Mouse (Mus musculus) kidney, postnatal 14 days (tissue): ENCODE data around the gene Med18.
"Not testable (repeated sequence)": the region's sequence is repeated elsewhere in the genome, so short reads cannot be mapped to it uniquely, and the experiment has no call there.

ENCODE experiments used
- DNase-seq: peaks from one replicate; pipeline ENCODE4 v3.0.0; 2022; ENCODE audit warnings: mixed read lengths

The Med18 gene

GRCm38 (mm10) chr4:132415966-132416365, 47.8 kb downstream of the Med18 start:
- DNase-seq, result peak; percentile 59

GRCm38 (mm10) chr4:132413257-132413656, 50.5 kb downstream of the Med18 start:
- not testable (repeated sequence) for DNase-seq

DNA sequence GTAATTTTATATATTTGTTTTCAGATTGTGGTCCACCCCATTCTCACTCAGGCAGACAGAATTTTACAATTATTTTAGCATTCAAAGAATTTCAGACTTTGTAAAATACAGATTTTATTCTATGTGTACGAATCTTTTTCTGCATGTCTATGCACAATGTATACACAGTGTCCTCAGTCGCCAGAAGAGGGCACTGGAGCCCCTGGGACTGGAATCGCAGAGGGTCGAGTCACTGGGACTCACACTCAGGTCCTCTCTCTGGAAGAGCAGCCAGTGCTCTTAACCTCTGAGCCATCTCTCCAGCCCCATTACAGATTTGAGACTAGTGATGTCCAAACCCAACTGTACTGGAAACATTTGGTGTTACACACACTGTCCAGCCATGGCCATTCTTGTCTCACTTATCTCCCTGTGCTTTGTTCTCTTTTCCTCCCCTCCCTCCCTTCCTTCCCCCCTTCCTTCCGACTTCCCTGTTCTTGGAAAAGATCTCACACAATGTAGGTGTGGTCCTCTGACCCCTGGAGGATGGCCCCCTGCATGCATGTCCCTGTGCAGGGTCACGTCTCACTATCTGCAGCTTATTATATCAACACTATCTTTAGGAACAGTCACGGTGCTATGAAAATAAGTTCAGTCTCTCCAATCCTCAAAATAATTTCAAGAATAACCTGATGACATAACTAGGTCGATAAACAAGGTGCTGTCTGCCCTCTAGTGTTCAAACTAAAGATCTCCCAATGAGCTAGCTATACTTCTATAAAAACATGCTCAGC, 52.2 kb downstream of the Med18 start:
- peak; percentile 50 for DNase-seq

- DNase-seq, result no peak
Measured at GRCm38 (mm10) chr4:132409587-132410229, 54.0 kb downstream of the Med18 start.
